Mouse (Mus musculus) embryonic facial prominence, embryonic 12.5 days (tissue): ENCODE data around the gene Casp8. TPM values are rescaled to one million over a fixed set of nuclear protein-coding genes. Genes with fewer than 3 reads are reported as not detected.
"Not testable (repeated sequence)": the region's sequence is repeated elsewhere in the genome, so short reads cannot be mapped to it uniquely, and the experiment has no call there.

ENCODE experiments used
- ATAC-seq: fragments of 200-750 bp; cut with Nextera tagmentation; 2 replicates; pipeline ENCODE4 v1.8.0; 2017; ENCODE audit not compliant: insufficient number of reproducible peaks, insufficient read depth, low FRiP score, low TSS enrichment
- H3K27ac ChIP-seq: fragments of 300-500 bp; sonication (generic); 2 replicates; pipeline ENCODE4 v1.5.1; 2016; ENCODE audit warnings: mild to moderate bottlenecking
- H3K27me3 ChIP-seq: fragments of 300-500 bp; sonication (generic); 2 replicates; pipeline ENCODE4 v1.6.1; 2016; ENCODE audit warnings: mild to moderate bottlenecking, moderate library complexity
- H3K36me3 ChIP-seq: fragments of 300-500 bp; sonication (generic); 2 replicates; pipeline ENCODE4 v1.6.1; 2016; ENCODE audit warnings: mild to moderate bottlenecking
- H3K4me1 ChIP-seq: fragments of 300-500 bp; sonication (generic); 2 replicates; pipeline ENCODE4 v1.6.1; 2016
- H3K4me2 ChIP-seq: fragments of 300-500 bp; sonication (generic); replicated peaks from 2 replicates; pipeline ENCODE4 v1.6.1; 2016; ENCODE audit warnings: mild to moderate bottlenecking, moderate library complexity
- H3K4me3 ChIP-seq: fragments of 300-500 bp; sonication (generic); 2 replicates; pipeline ENCODE4 v1.5.1; 2016; ENCODE audit warnings: mild to moderate bottlenecking
- H3K9ac ChIP-seq: fragments of 300-500 bp; sonication (generic); 2 replicates; pipeline ENCODE4 v1.6.1; 2016; ENCODE audit warnings: mild to moderate bottlenecking, moderate library complexity
- H3K9me3 ChIP-seq: fragments of 300-500 bp; sonication (generic); 2 replicates; pipeline ENCODE4 v1.6.1; 2016; ENCODE audit warnings: mild to moderate bottlenecking, moderate library complexity
- WGBS: fragments of 180-500 bp; shearing (Covaris S2); methylation state at CpG from one replicate; pipeline ENCODE4 v1.1.7; 2016; 5-methylcytosine and 5-hydroxymethylcytosine counted together
- polyA plus RNA-seq: library from polyadenylated mRNA; unstranded; fragments of >200 nt; fragmentation: Nextera tagmentation; extraction: Ambion mirVana; gene quantifications from 2 replicates; pipeline ENCODE4 v1.2.1, GENCODE M21; 2016

The Casp8 gene
- polyA plus RNA-seq, 1 experiment from 2014 or later: 28.9 TPM

DNA sequence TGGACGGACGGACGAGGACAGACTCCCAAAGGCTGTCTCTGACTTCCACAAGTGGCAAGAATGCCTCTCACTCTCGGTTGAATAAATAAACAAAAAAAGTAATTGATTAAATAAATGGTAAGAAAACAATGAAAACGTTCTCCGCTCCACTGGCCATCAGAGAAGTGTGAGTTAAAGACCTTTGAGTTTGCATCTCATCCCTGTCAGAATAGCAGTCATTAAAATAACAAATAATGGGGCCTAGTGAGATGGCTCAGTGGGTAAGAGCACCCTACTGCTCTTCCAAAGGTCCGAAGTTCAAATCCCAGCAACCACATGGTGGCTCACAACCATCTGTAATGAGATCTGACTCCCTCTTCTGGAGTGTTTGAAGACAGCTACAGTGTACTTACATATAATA, 5.5 kb downstream of the Casp8 start:
- not testable (repeated sequence) for H3K4me2 ChIP-seq, H3K9me3 ChIP-seq, H3K27me3 ChIP-seq, H3K4me1 ChIP-seq, H3K9ac ChIP-seq, H3K4me3 ChIP-seq, H3K27ac ChIP-seq, ATAC-seq, H3K36me3 ChIP-seq
- WGBS: 84% methylated on average over 7 of the region's 7 CpGs

GRCm38 (mm10) chr1:58801558-58802285, 6.5 kb downstream of the Casp8 start:
- Histone ChIP-seq H3K9me3 (no peaks in the 10 kb centered on the region), H3K4me3 (no peak overlapping the region), H3K9ac (no peak overlapping the region), H3K36me3 (0 out of 2 replicates have a peak, but pooled peaks cover 7% of the 10 kb centered on the region), H3K4me2 (no peak overlapping the region), H3K4me1 (0 out of 2 replicates have a peak, but pooled peaks cover 2% of the 10 kb centered on the region), H3K27ac (no peak overlapping the region), H3K27me3 (no peaks in the 10 kb centered on the region)
- ATAC-seq: no peak
- 92% methylated on average over 8 of the region's 8 CpGs for WGBS

GRCm38 (mm10) chr1:58802322-58803273, 7.4 kb downstream of the Casp8 start:
- ATAC-seq: no peak
- WGBS: 81% methylated on average over 18 of the region's 18 CpGs
- H3K4me3 ChIP-seq: no peak overlapping the region

GRCm38 (mm10) chr1:58803531-58803930, 8.4 kb downstream of the Casp8 start:
- H3K4me2 ChIP-seq: no peak overlapping the region
- 86% methylated on average over 6 of the region's 6 CpGs for WGBS
- no peaks in the 10 kb centered on the region for H3K4me1 ChIP-seq
- no peak overlapping the region for H3K9ac ChIP-seq
- H3K9me3 ChIP-seq: no peaks in the 10 kb centered on the region
- H3K36me3 ChIP-seq: 0 out of 2 replicates have a peak, but pooled peaks cover 6% of the 10 kb centered on the region
- H3K27ac ChIP-seq: no peak overlapping the region
- H3K27me3 ChIP-seq: no peaks in the 10 kb centered on the region
- ATAC-seq: no peak
- no peak overlapping the region for H3K4me3 ChIP-seq

More at GRCm38 (mm10) chr1:58802322-58803273, 7.4 kb downstream of the Casp8 start:
- no peaks in the 10 kb centered on the region for H3K27me3 ChIP-seq
- H3K9ac ChIP-seq: no peak overlapping the region
- no peaks in the 10 kb centered on the region for H3K4me1 ChIP-seq
- H3K36me3 ChIP-seq: 0 out of 2 replicates have a peak, but pooled peaks cover 7% of the 10 kb centered on the region
- no peak overlapping the region for H3K27ac ChIP-seq
- no peak overlapping the region for H3K4me2 ChIP-seq
- H3K9me3 ChIP-seq: no peaks in the 10 kb centered on the region

- H3K9me3 ChIP-seq: no peaks in the 10 kb centered on the region
- H3K27ac ChIP-seq: no peak overlapping the region
- H3K4me3 ChIP-seq: no peak overlapping the region
- 81% methylated on average over 3 of the region's 3 CpGs for WGBS
- no peaks in the 10 kb centered on the region for H3K36me3 ChIP-seq
- no peaks in the 10 kb centered on the region for H3K4me1 ChIP-seq
- no peak overlapping the region for H3K9ac ChIP-seq
- no peaks in the 10 kb centered on the region for H3K27me3 ChIP-seq
- ATAC-seq: no peak
- no peak overlapping the region for H3K4me2 ChIP-seq
These were observed 11.5 kb downstream of the Casp8 start for GRCm38 (mm10) chr1:58806651-58807050.

- H3K36me3 ChIP-seq: peaks cover 7% of the 10 kb centered on the region; the same call in 1 of the 2 replicates
- no peak overlapping the region for H3K4me2 ChIP-seq
- H3K9ac ChIP-seq: no peak overlapping the region
- 67% methylated on average over 3 of the region's 3 CpGs for WGBS
- H3K9me3 ChIP-seq: no peaks in the 10 kb centered on the region
- no peak for ATAC-seq
- H3K27ac ChIP-seq: no peak overlapping the region
- H3K27me3 ChIP-seq: no peaks in the 10 kb centered on the region
- H3K4me1 ChIP-seq: no peaks in the 10 kb centered on the region
- H3K4me3 ChIP-seq: no peak overlapping the region
These were observed 31.1 kb downstream of the Casp8 start for GRCm38 (mm10) chr1:58826319-58826718.

GRCm38 (mm10) chr1:58830741-58831140, 35.6 kb downstream of the Casp8 start:
- Histone ChIP-seq H3K4me2 (no peak overlapping the region), H3K27ac (no peak overlapping the region), H3K9ac (no peak overlapping the region), H3K4me1 (no peaks in the 10 kb centered on the region), H3K36me3 (peaks cover 10% of the 10 kb centered on the region; the same call in 1 of the 2 replicates), H3K27me3 (no peaks in the 10 kb centered on the region), H3K9me3 (no peaks in the 10 kb centered on the region), H3K4me3 (no peak overlapping the region)
- no peak for ATAC-seq
- WGBS: 91% methylated on average over 5 of the region's 5 CpGs

DNA sequence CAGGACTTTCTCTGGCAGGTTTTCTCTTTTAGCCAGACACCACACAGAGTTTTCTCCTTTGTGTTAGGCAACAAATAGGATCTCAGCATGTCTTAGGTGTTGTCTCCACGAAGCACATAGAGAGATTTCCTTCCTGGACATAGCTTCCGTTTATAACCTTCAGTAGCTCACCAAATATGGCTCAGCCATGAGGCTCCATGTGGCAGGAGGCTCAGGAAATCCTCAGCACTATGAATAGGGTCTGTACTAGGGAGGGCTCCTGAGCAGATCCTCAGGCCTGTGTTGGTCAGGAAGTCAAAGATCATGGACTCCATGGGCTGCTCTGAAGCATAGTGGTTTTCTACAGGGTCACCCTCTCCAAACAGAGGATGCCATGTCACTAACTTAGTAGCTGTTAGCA, 37.0 kb downstream of the Casp8 start:
- Histone ChIP-seq H3K4me3 (no peak overlapping the region), H3K9me3 (no peaks in the 10 kb centered on the region), H3K9ac (no peak overlapping the region), H3K27me3 (no peaks in the 10 kb centered on the region), H3K4me1 (no peaks in the 10 kb centered on the region), H3K4me2 (no peak overlapping the region), H3K27ac (no peak overlapping the region), H3K36me3 (peaks cover 10% of the 10 kb centered on the region; the same call in 1 of the 2 replicates)
- WGBS: 79% methylated on average over 2 of the region's 2 CpGs
- ATAC-seq: no peak

- H3K9me3 ChIP-seq, ATAC-seq, H3K27me3 ChIP-seq, H3K4me2 ChIP-seq, H3K27ac ChIP-seq, H3K36me3 ChIP-seq, H3K4me1 ChIP-seq, H3K9ac ChIP-seq, H3K4me3 ChIP-seq: not testable (repeated sequence)
- WGBS: 86% methylated on average over 3 of the region's 3 CpGs
These were observed 61.6 kb downstream of the Casp8 start for GRCm38 (mm10) chr1:58856811-58857210.

- 82% methylated on average over 4 of the region's 4 CpGs for WGBS
- not testable (repeated sequence) for H3K4me3 ChIP-seq, H3K27ac ChIP-seq, H3K9me3 ChIP-seq, H3K9ac ChIP-seq, H3K27me3 ChIP-seq, H3K36me3 ChIP-seq, H3K4me2 ChIP-seq, ATAC-seq, H3K4me1 ChIP-seq
These were observed 64.0 kb downstream of the Casp8 start for GRCm38 (mm10) chr1:58859131-58859530.

DNA sequence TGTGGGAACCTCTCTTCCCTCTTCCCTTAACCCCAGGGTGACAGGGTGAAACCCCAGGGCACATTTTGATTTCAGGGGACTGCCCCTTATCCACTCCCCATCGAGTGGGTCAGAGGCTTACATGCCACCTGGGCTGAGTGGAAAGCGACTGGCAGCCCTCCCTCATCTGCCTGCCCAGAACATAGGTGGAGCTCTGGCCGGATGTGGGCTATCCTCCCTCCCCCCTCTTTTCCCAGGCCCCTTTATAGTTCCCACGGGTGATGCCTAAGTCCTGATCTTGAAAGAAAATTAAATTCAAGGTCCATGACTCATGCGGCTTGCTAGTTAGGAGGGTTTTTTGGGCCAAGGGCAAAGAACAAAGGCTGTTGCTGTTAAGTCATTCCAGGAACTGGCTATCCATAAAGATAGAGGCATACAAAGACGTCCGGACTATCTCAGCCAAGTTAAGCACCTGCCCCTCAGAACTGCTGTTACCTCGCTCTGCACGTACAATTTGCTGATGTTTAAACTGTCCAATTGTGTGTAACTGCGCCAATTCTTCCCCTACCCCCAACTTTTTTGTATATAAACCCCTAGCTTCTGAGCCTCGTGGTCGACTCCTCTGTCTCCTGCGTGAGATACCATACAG, 64.7 kb downstream of the Casp8 start:
- 77% methylated on average over 13 of the region's 13 CpGs for WGBS
- H3K4me1 ChIP-seq, H3K27ac ChIP-seq, H3K9me3 ChIP-seq, H3K9ac ChIP-seq, H3K4me3 ChIP-seq, ATAC-seq, H3K4me2 ChIP-seq, H3K36me3 ChIP-seq, H3K27me3 ChIP-seq: not testable (repeated sequence)
